Mouse (Mus musculus): ENCODE results near the gene Chrng. TPM values are rescaled to one million over a fixed set of nuclear protein-coding genes. Genes with fewer than 3 reads are reported as not detected.

The Chrng gene
- polyA plus RNA-seq, 1 experiment = not detected

- no peak for TF ChIP-seq GATA1 (IDR thresholded peaks at IDR 0.05; ENCODE audit: low read length)
Observed at GRCm38 (mm10) chr1:87185526-87185925, 18.9 kb upstream of the Chrng start.

- TF ChIP-seq GATA1 (IDR thresholded peaks at IDR 0.05; ENCODE audit: low read length) = no peak
Observed at GRCm38 (mm10) chr1:87186261-87187036, 18.0 kb upstream of the Chrng start.

GRCm38 (mm10) chr1:87187037-87187355 lies 17.5 kb upstream of the Chrng start:
- no peak for TF ChIP-seq GATA1 (IDR thresholded peaks at IDR 0.05; ENCODE audit: low read length)

GRCm38 (mm10) chr1:87190429-87190828 lies 14.0 kb upstream of the Chrng start, which contains the start of gene Chrnd:
Chrnd (plus strand) TSS chr1:87190607.
- TF ChIP-seq GATA1 (IDR thresholded peaks at IDR 0.05; ENCODE audit: low read length) = no peak

- TF ChIP-seq GATA1 (IDR thresholded peaks at IDR 0.05; ENCODE audit: low read length) = no peak
Observed at GRCm38 (mm10) chr1:87197296-87197695, 7.2 kb upstream of the Chrng start.

- TF ChIP-seq GATA1 (IDR thresholded peaks at IDR 0.05; ENCODE audit: low read length) = no peak
Observed at GRCm38 (mm10) chr1:87198119-87199065, 6.1 kb upstream of the Chrng start.

GRCm38 (mm10) chr1:87200811-87201210 lies 3.6 kb upstream of the Chrng start:
- TF ChIP-seq GATA1 (IDR thresholded peaks at IDR 0.05; ENCODE audit: low read length) = no peak

- TF ChIP-seq GATA1 (IDR thresholded peaks at IDR 0.05; ENCODE audit: low read length) = no peak
Observed at GRCm38 (mm10) chr1:87201848-87202247, 2.6 kb upstream of the Chrng start.

- no peak for TF ChIP-seq GATA1 (IDR thresholded peaks at IDR 0.05; ENCODE audit: low read length)
Observed at GRCm38 (mm10) chr1:87203779-87204178, 678 bp upstream of the Chrng start.

GRCm38 (mm10) chr1:87205038-87205437 lies 581 bp downstream of the Chrng start:
- TF ChIP-seq GATA1 (IDR thresholded peaks at IDR 0.05; ENCODE audit: low read length) = no peak

GRCm38 (mm10) chr1:87205502-87205901 lies 1.0 kb downstream of the Chrng start:
- TF ChIP-seq GATA1 (IDR thresholded peaks at IDR 0.05; ENCODE audit: low read length) = no peak

- no peak for TF ChIP-seq GATA1 (IDR thresholded peaks at IDR 0.05; ENCODE audit: low read length)
Observed at GRCm38 (mm10) chr1:87206339-87206738, 1.9 kb downstream of the Chrng start.

- no peak for TF ChIP-seq GATA1 (IDR thresholded peaks at IDR 0.05; ENCODE audit: low read length)
Observed at GRCm38 (mm10) chr1:87211431-87211830, 7.0 kb downstream of the Chrng start.

GRCm38 (mm10) chr1:87213735-87214704 lies 9.6 kb downstream of the Chrng start, which contains the start of gene Eif4e2:
Eif4e2 (plus strand) TSS chr1:87213914.
- TF ChIP-seq GATA1 (IDR thresholded peaks at IDR 0.05; ENCODE audit: low read length) = no peak

GRCm38 (mm10) chr1:87214748-87215147 lies 10.3 kb downstream of the Chrng start:
- no peak for TF ChIP-seq GATA1 (IDR thresholded peaks at IDR 0.05; ENCODE audit: low read length)

All from G1E-ER4 (cell line).